Mouse (Mus musculus): ENCODE measurements around the gene Dcbld1. TPM values are rescaled to one million over a fixed set of nuclear protein-coding genes. Genes with fewer than 3 reads are reported as not detected.

Gene Dcbld1
- total RNA-seq (2021) = 1 to 10 TPM; 3.7 TPM
- long read RNA-seq, experiment 1, partial matches to known transcripts = 1 of 6 reads
- long read RNA-seq, experiment 1, other reads (novel, unspliced or antisense) = 1 of 6 reads
- long read RNA-seq, experiment 2, transcript Dcbld1-201 (11 exons, 3,024 nt) = major isoform, 7 of 8 reads
- long read RNA-seq, experiment 2, partial matches to known transcripts = 0 of 8 reads
- long read RNA-seq, experiment 2, other reads (novel, unspliced or antisense) = 0 of 8 reads

DNA sequence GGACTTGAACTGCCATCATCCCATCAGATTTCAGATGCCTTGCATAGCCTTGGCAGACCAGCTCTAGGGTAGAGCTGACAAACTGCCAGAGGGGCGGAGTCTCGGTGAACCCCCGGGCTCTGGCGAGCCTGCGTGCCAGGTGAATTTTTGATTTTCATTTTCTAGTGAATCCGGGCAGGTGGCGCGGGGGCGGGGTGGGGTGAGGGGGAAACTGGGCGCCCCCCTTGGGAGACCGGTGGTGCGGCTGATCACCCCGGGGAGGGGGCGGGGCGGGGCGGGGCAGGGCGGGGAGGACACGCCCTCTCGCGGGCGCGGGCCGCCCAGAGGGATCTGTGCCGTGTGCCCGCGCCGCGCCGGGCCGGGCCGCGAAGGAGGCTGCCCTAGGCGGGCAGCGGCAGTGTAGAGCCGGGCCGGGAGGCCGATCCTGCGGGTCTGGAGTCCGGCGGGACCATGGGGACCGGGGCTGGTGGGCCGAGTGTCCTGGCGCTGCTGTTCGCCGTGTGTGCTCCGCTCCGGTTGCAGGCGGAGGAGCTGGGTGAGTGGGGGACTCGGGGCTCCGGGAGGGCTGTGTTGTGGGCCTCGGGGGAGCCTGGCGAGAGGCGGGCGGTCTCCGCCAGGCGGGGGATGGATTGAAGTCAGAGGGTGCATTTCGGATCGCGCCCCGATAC, at the start of gene Dcbld1:
Gene Dcbld1 (plus strand): TSS at position 319 of the 668 bp plus-strand sequence.
- peak; percentile 68 for DNase-seq

DNA sequence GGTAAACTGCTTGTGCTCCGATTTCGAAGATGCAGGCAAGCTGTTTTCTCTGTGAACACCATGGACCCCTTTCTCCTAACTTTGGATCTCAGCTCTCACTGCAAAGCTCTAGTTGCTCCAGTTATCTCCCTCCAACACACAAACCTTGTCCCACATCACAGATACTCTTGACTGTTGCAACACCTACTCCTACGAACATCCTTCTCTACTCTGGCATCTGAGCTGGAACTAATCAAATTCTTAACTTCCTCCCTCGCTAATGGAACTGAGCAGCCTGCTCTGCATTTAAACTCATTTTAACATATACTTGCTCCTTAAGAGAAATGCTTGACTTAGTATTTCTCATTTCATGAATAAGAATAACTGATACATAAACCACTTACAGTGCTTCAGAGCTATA, 47.5 kb upstream of the Dcbld1 start:
- DNase-seq = no peak

DNA sequence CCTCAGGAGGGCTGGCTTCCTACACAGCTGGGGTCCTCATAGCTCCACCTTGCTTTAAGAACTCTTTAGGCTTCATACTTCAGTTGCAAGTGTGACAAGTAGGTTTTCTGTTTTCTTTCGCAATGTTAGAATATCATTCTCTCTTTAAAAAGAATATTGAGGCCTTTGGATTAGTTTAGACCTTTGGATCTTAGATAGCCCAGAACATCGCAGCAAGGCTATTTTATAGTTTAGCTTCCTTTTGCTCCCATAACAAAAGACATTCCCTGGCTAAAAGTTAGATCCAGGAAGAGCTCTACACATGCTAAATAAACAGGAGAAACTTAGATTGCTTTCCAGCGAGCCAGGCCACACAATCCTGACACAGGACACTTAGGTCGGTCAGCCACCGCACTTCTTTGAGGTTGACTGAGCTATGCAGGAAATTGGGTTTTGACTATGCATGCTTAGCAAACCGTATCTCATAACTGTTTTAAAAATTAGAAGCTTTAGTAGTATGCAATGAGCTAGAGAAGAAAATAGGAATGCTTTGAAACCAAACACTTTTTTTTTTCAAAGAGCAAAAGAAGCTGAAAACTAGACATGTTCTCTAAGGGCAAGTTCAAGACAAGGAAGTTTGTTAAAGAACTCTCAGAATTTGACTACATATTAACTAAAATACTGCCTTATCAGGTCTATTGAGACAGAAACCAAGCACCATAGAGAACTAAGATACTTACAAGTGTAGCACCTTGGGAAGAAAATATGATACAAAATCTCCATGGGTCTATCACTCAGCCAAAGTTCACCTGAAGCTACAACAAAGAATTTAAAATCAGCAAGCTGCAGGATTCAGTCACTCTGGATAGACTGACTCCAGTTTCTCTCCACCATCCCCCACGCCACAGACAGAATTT, 38.2 kb upstream of the Dcbld1 start, which contains the start of gene Ros1:
Gene Ros1 (minus strand): TSS at position 288 of the 896 bp plus-strand sequence.
- DNase-seq = no peak

DNA sequence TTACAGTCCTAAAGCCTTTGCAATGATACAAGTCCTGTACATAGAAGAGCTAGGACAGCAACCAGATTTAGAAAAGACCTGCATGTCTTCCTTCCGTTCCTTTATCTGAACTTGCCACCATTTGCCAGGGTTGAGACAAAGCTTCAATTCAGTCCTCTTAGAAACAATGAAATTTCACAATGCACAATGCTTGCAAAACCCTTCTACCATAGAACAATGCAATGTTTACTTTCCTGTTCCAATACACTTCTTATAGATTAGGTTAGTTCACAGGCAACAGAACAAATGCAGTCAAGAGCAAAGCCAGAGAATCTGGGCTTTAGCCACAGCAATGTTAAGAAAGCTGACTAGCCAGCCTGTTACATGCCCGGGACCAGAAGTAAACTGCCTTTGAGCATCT, 29.4 kb upstream of the Dcbld1 start:
- no peak for DNase-seq

DNA sequence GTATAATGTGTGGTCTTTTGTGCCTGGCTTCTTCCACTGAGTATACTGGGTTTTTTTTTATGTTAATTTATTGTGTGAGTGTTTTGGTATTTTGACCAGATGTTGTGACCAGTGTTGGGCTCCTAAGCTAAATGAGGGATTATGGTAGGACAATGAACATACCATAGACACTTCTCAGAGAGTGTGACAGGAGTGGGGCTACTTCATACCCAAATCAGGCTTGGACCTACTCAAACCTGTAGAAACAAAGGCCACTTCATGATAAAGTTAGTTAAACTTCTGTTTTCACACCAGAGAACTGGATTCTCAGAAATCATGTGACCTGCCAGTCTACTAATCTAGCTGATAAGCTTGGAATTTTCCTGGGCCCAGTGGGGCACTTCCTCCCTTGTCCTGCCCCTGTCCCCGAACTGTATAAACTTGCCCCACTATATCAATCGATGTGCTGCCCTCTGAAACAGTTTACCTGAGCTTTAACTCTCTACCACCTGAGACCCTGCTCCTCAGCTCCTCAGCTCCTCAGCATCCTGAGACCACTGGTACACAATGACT, 18.1 kb upstream of the Dcbld1 start:
- DNase-seq = no peak

DNA sequence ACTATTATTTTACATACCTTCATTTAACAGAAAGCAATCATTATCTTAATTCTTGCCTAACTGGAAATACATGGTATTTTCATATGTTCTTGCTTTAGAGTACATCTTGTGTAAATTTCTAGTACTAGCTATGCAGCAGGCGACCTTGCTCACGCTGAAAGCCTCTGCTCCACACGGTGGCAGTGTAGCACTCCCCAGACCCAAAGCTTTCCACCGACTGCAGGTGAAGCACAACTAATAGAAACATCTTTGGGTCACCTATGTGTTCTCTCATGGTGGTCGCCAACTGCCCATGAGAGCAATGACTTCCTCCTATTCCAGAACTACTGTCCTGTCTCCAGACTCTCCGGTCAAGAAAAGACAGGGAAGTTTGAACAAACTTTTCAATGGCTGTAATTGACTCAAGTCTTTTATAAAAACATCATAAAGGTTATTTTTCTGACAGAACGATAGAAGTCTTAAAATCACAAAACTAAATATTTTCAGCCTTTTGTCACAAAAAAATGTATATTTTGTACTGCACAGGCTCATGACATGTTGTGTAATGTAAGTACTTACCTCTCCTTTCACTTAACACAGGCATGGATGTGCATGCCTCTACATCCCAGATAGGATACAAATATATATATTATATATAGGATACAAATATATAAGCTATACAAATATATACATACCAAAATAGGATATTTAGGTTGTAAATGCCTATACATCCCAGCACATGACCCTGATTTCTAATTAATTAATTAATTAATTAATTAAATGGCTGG, 16.4 kb upstream of the Dcbld1 start:
- DNase-seq = peak; percentile 49

DNA sequence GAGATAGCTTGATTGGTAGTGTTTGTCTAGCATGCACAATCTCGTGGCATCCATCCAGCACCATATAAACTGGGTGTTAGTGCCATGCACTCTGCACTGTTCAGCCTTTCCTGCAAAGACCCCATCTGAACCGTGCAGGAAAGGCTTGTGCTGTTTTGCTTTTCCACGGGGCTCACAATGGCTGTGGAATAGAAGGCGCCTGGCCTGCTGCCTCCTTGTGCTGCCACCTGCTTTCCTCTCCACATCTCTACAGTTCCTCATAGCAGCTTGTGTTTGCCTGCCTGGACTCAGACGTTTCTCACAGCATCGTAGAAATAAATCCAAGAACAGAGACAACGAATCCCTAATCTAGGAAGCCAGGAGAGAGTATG, 15.9 kb upstream of the Dcbld1 start:
- DNase-seq = no peak

DNA sequence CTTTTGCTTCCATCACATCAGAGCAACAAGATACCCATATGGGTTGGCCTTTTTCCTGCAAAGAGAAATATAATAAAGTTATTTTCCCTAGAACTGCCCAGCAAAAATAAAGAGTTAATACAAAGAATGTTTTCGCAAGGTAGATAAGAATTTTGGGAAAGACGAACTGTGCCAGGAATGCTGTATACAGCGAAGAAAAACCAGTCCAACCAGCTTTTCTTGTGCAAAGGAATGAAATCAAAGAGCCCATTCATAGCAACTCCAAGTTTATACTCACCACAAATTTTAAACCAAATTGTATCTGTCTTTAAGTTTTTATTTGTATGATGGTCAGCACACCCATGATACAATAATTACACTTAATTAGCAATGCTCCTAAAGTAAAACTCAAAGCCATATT, 13.8 kb upstream of the Dcbld1 start:
- no peak for DNase-seq

DNA sequence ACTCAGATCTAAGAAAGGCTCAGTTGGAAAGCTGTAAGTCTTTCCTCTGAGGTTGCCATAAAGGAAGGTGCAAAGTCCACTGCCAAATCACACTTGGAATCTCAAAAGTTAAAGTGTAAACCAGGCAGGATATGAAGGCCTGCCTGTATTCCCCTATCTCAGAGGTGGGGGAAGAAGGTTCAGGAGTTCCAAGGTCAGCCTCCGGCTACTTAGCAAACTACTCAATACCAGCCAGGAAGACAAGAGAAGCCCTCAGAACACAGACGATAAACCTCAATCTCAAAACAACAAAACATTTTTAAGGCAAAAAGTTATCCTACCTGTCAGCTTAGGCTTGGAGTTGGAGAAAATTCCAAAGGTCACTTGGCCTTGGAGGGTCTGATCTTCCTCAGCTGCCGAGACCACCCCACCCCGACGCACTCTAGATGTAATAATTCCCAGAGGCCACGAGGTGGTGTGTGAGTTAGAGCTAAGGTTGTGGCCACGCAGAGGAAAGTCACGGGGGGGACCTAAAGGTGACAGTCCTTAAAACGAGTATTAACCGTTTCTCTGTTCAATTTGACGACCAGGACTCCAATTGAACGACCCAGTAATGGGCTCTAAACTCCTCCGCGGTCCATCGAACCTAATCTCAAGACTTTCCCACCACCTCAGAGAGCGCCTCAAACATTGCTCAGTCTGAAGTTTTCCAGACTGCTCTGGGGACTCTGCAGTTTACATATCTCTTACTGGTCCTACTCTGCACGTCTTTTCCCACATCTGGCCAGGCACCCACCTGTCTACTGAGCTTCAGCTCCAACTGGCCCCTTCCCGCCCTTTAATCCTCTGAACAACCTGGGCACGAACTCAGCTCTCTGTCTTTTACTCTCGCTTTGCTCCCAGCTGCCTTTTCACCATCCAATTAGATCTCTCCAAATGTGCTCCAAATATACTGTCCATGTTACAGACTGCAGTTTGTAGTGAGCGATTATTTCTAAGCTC, 933 bp upstream of the Dcbld1 start:
- DNase-seq = peak; percentile 17

DNA sequence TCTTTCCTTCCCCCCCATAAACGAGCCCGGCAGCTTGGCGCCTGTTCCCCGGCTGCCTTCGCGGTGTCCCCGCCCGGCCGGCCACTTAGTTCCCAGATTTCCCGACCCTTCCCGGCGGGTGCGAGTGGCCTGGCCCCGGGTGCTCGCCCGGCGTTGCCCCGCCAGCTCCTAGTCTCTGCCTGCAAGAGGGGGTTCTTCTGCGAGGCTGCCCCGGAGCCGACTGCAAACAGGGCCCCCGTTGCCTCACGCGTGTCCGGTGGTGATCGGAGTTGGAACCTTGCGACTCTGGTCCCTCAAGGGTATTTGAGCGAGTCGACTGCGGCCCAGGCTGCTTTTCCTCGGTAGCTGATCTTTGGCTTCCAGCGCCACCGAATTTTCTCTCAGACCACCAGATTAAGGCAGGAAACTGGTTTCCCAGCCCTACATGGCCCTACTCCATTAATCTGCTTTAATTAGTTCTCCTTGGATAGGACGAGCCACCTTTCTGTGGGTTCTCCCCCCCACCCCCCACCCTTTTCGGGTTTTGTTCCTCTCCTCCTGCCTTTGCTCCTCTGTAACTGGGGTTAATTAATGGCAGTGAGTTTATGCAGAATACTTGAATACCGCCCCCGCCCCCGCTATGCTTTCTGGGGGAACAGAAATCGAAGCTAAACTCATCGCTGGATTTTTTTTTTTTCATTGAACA, 692 bp downstream of the Dcbld1 start:
- DNase-seq = peak; percentile 41

DNA sequence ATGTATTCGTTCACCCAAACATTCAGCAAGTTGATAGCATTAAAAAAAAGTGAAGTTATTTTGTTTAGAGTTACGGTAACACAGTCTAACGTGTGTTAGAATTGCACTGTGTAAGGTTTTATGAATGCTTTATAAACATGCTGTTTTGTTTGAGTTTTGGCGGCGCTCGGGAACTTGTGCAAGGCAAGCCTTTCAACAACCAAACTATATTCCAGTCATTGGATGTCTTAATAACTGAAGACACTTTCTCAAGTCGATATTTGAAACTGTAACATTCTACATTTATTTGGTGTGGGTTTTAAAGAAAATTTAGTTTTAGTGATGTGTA, 1.2 kb downstream of the Dcbld1 start:
- no peak for DNase-seq

DNA sequence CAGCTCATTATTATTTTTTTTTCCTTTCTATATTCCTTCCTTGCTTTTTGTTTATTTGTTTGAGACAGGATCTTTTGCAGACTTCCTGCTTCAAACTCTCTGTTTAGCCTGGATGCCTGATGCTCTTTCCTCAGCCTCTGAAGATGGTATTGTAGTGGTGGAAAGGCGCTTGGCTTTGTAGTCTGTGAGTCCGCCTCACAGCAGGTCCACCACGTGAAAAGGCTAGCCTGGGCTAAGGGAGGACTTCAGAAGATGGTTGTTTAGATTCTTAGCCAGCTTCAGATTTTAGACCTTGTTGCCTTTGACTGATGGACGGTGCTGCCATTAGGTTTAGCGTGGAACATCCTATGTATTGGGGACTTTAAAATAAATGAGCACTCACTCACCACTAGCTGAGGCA, 2.0 kb downstream of the Dcbld1 start:
- no peak for DNase-seq

DNA sequence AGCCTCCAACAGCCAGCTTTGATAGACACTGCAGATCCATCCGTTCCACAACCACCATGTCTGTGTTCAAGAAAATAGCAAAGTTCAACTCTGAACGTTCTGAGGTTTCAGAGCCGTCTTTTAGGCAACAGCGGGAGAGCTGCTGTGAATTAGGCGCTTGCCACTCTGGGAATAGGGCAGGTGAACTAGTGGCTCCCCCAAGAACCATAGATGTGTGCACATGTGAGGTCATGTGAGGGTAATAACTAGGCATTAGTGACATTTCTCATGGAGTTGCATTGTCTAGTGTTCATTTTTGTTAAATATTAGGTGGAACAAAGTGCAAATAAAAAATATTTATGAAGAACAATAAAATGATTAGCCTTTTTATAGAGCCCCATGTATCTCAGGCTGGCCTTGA, 8.6 kb downstream of the Dcbld1 start:
- no peak for DNase-seq

DNA sequence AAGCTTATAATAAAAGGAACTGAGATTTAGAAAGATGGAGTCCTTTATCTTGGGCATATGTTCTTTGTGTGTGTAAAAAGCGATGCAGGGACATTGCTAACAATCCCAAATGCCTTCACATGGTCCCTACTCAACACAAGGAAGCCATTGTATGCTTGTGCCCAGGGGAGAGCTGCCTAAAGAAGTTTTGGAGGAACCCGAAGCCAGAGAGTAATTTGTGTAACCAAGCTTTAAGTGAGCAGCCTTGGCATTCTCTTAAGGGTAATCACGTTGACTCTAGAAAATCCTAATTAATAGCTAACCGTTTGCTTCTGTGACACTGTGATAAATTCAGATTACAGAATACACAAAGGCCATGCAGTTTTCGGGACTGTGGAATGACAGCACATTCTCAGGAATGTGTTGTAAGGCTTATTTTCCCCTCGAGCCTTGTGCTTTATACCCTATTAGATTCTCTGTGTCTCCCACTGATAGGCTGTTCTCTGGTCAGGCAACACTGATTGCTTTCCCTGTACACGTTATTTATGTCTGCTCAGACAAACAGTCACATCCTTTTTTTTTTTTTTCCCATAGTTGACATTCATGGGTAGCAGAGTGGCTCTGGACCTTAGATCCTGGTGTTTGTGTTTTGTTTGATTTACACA, 9.4 kb downstream of the Dcbld1 start:
- DNase-seq = no peak

DNA sequence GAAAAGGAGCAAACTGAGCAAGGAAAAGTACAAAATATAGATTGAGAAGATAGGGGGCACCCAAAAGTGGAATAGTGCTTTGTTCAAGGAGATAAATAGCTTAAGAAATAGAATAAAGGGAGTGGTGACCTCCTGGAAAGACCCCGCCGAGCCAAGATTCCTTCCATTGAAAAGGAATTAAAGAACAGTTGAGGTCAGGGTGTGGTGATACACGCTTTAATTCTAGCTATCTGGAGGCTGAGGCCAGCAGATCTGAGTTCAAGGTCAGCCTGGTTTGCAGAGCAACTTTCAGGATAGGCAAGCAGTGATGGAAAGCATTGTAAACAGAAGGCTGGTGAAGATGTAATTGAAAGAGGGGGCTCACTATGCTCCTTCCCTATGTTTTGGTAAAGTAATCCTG, 12.8 kb downstream of the Dcbld1 start:
- DNase-seq = no peak

DNA sequence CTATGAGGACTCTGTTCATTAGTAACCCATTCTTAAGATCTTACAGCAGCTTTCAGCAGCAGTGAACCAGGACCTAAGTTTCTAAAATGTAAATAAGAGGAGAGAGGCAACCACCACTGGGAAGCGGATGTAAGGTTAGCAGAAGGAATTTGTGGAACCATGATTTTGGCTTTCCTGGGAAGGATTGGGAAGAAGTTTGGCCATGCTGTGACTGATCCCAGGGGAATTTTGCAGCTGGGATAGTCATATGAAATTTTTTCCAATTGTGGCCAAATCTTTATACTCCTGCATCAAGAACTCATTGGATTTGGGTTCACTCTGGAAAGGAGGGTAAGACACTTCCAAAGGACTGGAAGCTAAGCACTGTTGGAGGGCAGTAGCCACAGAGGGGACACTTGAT, 18.8 kb downstream of the Dcbld1 start:
- DNase-seq = no peak

DNA sequence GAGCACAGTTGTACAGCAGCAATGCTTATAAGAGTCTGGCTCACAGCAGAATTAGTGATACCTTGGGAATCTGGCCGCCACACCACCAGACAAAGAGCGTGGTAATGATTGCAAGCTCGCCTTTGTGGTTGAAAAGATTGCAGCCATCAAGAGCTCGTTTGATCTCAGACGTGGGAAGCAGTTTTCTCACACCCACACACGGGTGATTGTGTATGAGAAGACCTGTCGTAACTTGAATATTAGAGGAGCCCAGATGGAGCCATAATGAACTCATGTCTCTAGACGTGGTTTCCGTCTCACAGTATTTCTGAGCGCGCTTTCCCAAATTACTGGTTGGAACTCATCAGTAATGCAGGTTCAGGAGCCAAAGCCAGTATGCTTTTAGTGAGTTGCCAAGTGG, 20.0 kb downstream of the Dcbld1 start:
- no peak for DNase-seq

DNA sequence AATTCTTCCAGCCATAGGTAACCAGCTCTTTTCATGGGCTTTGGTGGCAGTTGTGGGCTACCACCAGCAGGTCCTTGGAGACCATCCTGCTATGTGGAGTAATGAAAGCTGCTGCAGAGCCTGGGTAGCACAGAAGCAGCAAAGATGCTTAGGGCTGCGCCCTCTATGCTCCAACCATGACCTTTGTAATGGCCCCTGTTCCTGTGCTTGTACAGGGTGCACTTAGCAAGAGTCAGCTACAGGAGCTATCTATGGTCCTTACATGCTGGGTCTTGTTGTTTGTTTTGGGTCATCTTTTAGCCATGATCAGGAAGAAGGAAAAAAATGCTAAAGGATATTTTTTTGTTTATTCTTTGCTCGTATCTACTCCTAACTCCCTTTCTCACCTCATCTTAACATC, 24.3 kb downstream of the Dcbld1 start:
- DNase-seq = no peak

DNA sequence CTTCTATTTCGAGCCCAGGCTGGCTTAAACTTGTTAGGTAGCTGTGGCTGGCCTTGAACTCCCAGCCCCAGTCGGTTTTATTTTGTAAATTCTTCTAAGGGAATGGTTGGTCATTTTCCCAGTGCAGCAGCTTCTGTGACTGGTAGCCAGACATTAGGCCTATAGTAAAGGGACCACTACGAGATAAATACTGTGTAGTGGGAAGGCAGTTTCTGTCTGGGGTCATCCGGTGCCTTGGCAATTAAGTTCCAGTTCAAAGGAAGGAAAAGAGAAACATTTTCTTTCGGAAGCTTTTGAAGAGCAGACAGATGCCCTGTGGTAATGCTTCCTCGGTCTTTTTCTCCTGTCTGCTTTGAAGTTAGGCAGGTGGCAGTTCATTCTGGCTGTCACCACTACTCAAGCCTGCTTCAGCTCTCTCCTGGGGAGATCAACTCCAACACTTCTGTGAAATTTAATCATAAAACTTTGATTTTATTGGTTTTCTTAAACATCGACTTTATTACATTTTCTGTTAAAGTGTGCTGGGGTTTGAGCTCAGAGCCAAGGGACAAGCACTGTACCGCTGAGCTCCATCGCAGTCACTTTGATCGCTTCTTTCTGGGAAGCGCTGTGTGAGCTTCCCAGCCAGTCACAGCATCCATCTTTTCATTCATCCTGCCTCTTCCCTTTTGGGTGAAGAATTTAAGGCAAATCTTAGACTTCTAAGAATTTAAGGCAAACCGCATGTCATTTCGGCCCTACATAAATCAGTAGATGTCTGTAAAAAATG, 24.9 kb downstream of the Dcbld1 start:
- no peak for DNase-seq

Data from gastrocnemius, postnatal 10 days (tissue).